Mouse (Mus musculus) ES-Bruce4 (cell line): ENCODE results near the gene Hist1h4k. TPM values are rescaled to one million over a fixed set of nuclear protein-coding genes. Genes with fewer than 3 reads are reported as not detected.
"Not testable (repeated sequence)": the region's sequence is repeated elsewhere in the genome, so short reads cannot be mapped to it uniquely, and the experiment has no call there.

Experiments used
- H3K27ac ChIP-seq: 2 replicates; pipeline ENCODE4 v1.5.1; 2012; ENCODE audit warnings: low read length, inconsistent platforms; ENCODE audit not compliant: insufficient read depth
- H3K27me3 ChIP-seq: 2 replicates; pipeline ENCODE4 v1.6.1; 2012; ENCODE audit warnings: mild to moderate bottlenecking, low read length, inconsistent platforms; ENCODE audit not compliant: control insufficient read depth, poor library complexity, insufficient read depth, severe bottlenecking
- H3K36me3 ChIP-seq: 2 replicates; pipeline ENCODE4 v1.6.1; 2012; ENCODE audit warnings: inconsistent platforms, mild to moderate bottlenecking, low read length, moderate library complexity; ENCODE audit not compliant: control insufficient read depth, poor library complexity, insufficient read depth, severe bottlenecking
- H3K4me1 ChIP-seq: one replicate; pipeline ENCODE4 v1.8.1; 2011; ENCODE audit warnings: low read length; ENCODE audit not compliant: control insufficient read depth, insufficient read depth
- H3K4me3 ChIP-seq: 2 replicates; pipeline ENCODE4 v1.5.1; 2011; ENCODE audit warnings: low read depth, mild to moderate bottlenecking, low read length
- H3K9ac ChIP-seq: 2 replicates; pipeline ENCODE4 v1.6.1; 2012; ENCODE audit warnings: low read depth, mild to moderate bottlenecking, inconsistent platforms; ENCODE audit not compliant: poor library complexity, severe bottlenecking
- H3K9me3 ChIP-seq: replicated peaks from 2 replicates; pipeline ENCODE4 v1.6.1; 2012; ENCODE audit warnings: mild to moderate bottlenecking, low read length, inconsistent platforms; ENCODE audit not compliant: control insufficient read depth, poor library complexity, insufficient read depth, severe bottlenecking
- CTCF ChIP-seq: IDR thresholded peaks from one replicate; pipeline ENCODE4 v1.8.1; 2011; ENCODE audit warnings: low read depth, low read length
- EP300 ChIP-seq: IDR thresholded peaks from 2 replicates; pipeline ENCODE4 v1.6.1; 2011; ENCODE audit warnings: low read depth, low read length; ENCODE audit not compliant: insufficient read depth
- POLR2A ChIP-seq: IDR thresholded peaks from one replicate; pipeline ENCODE4 v1.8.1; 2011; ENCODE audit warnings: low read length; ENCODE audit not compliant: insufficient read depth
- polyA plus RNA-seq: library from polyadenylated mRNA; stranded (reverse); fragments of >200 nt; gene quantifications from 2 replicates; pipeline ENCODE4 v1.2.4, GENCODE M21; 2011; ENCODE audit warnings: low read depth; ENCODE audit not compliant: missing spikeins, insufficient read depth, insufficient read length

Gene Hist1h4k
- polyA plus RNA-seq, 1 experiment: 17.1 TPM

DNA sequence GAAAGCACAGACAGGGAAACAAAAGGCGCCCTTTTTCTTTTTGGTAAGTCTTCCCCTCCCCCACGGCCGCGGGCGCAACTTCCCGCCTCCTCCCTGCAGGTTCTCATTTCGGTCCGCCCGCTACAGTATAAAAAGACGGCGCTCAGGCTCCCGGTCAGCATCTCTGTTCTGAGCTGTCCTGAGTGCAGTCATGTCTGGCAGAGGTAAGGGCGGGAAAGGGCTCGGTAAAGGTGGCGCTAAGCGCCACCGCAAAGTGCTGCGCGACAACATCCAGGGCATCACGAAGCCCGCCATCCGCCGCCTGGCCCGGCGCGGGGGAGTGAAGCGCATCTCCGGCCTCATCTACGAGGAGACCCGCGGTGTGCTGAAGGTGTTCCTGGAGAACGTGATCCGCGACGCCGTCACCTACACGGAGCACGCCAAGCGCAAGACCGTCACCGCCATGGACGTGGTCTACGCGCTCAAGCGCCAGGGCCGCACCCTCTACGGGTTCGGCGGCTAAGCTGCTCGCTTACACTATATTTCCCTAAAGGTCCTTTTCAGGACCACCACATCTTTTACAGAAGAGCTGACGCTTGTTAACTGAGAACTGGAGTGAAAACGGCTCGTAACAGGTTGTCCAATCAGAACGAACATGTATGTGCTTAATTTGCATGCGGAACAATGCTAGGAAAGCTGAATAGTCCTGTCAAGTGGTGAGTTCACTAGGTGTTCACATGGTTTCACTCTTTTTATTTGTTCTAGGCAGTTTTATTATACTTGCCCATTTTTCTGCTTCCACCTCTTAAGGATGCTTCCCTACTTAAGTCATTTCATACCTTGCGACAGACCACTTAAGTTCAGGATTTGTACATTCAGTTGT lies 15.2 kb downstream of the Hist1h4k start, which contains the start of gene Hist1h4j:
Gene Hist1h4j, plus strand, starts transcription at position 159 of the 862 bp plus-strand sequence.
- H3K36me3 ChIP-seq, H3K4me1 ChIP-seq, H3K9me3 ChIP-seq, H3K27me3 ChIP-seq: not testable (repeated sequence)
- H3K9ac ChIP-seq: peak within 1 kb of the TSS; percentile 64
- TF ChIP-seq EP300 (peak; percentile 82; the same call in 1 of the 2 replicates), POLR2A (peak; percentile 91)
- H3K4me3 ChIP-seq: peak within 1 kb of the TSS; percentile 59
- H3K27ac ChIP-seq: peak within 1 kb of the TSS; percentile 87

DNA sequence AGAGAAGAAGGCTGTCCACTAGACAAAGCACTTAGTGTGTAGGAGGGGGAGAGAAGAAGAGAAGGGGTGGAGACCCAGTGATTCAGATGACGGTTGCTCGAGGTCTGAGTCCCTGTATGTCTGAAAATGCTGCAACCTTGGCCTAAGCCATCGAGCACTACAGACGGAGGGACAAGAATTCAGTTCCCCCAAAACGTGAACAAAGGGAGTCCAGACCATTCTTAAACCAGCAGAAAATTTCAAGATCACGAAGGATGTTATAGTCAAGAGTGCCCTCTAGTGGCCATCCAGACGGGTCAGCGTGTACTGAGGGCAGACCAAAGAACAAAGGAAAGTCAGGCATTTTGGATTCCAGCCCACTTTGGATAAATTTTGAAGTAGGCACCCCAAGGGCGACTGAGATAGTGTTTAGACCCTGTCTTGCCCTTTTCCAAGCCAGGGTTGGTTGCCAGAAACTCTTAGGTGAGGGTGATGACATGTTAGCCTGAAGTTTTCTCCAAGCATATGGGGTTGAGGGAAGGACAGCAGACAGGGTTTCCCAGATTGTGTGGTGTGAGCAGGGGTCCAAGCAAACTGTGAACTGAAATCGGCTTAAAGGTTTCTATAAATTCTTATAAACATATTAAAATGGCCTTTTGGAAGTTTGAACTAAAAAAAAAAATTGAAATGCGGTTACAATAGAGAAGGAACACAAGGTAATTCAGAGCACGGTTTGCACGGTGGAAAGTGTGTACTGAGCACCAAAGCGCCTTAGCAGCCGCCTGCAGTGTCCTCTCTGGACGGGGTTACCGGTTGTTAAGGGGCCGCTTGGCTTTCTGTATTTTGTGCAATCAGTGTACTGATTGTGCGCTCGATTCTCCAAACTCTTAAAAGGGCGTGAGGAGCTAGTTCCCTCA lies 16.0 kb downstream of the Hist1h4k start:
- Histone ChIP-seq H3K27ac (peak overlapping the region; percentile 87), H3K9ac (peak overlapping the region; percentile 50)
- TF ChIP-seq POLR2A (no peak), CTCF (peak; percentile 61)

DNA sequence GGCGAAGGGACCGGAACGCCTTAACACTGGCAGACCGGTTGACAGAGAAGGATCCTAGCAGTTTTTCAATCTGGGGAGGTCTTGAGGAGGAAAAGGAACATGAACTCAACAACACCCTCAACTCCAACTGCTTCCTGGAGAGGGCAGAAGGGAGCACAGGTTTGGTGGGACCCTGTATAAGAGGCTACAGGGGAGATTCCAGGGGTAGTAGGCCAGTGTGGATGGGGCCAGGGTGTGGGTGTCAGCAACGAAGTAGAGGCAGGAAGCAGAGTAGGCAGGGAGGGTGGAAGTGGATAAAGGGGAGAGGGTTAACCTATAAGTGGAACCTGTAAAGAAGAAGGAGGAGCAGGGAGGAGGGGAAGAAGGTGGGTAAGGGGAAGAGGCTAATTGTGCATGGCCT lies 16.8 kb downstream of the Hist1h4k start:
- H3K27me3 ChIP-seq: no peaks in the 10 kb centered on the region
- H3K36me3 ChIP-seq: no peaks in the 10 kb centered on the region
- peak overlapping the region; percentile 50; the same call in 1 of the 2 replicates for H3K9ac ChIP-seq
- peaks cover 2% of the 10 kb centered on the region for H3K4me1 ChIP-seq
- no peak overlapping the region for H3K4me3 ChIP-seq
- no peaks in the 10 kb centered on the region for H3K9me3 ChIP-seq
- no peak overlapping the region; the same call in 1 of the 2 replicates for H3K27ac ChIP-seq
- peak; percentile 9 for TF ChIP-seq CTCF
- no peak for TF ChIP-seq POLR2A

More for the DNA sequence above, 16.0 kb downstream of the Hist1h4k start:
- no peaks in the 10 kb centered on the region for H3K27me3 ChIP-seq
- no peaks in the 10 kb centered on the region for H3K9me3 ChIP-seq
- H3K4me3 ChIP-seq: peak overlapping the region; percentile 36
- H3K4me1 ChIP-seq: peaks cover 2% of the 10 kb centered on the region
- H3K36me3 ChIP-seq: no peaks in the 10 kb centered on the region

DNA sequence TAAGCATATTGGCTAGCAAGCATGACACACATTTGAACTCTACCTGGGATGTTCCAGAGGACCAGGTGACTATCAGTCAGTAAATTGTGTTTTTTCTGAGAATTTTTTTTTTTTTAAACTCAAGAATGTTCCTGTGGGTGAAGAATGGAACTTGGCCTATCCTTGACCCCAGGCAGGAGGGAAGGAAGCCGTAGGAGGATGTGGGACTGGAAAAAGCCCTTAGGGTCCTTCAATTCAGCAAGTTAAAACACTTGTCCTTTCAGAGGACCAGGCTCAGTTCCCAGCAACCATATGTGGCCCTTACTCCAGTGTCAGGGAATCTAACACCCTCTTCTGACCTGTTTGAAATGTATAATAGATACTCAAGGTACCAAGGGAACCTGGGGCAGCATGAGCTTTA lies 20.8 kb downstream of the Hist1h4k start:
- Histone ChIP-seq H3K4me3 (no peak overlapping the region), H3K36me3 (no peaks in the 10 kb centered on the region), H3K9ac (peak overlapping the region; percentile 30; the same call in 1 of the 2 replicates), H3K27ac (peak overlapping the region; percentile 86), H3K9me3 (no peaks in the 10 kb centered on the region), H3K27me3 (no peaks in the 10 kb centered on the region), H3K4me1 (peaks cover 2% of the 10 kb centered on the region)
- TF ChIP-seq CTCF (no peak), EP300 (peak; percentile 94)

DNA sequence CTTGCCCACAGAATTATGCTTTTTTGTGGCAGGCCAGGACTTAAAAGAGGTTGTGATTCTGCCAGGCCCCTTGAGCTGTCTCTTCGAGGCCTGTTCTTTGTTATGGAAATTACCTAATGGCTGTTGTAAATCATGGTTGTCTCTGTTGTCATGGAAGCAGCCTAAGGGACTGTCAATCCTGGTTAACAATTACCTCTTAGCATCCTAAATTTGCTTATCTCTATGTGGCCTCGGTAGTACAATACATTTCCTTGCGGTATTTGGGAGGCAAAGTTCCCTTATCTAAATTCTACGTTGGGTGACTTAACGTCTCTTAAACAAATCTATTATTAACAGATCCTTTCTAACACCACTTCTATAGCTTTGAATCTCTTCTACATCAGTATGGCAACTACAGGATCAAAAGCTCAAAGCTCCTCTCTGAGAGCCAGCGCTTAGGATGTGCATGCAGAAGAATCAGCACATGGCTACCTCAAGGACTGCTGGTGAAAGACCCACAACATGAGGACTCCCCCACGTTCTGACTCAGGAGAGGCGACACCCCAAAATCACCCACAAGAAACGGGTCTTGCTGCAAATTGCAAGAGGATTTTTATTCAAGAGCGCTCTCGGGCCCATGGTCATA lies 22.2 kb downstream of the Hist1h4k start:
- no peak overlapping the region for H3K9ac ChIP-seq
- peaks cover 2% of the 10 kb centered on the region for H3K4me1 ChIP-seq
- H3K27me3 ChIP-seq: no peaks in the 10 kb centered on the region
- no peak overlapping the region for H3K4me3 ChIP-seq
- H3K27ac ChIP-seq: peak overlapping the region; percentile 93
- TF ChIP-seq POLR2A (no peak), CTCF (no peak), EP300 (no peak)
- H3K36me3 ChIP-seq: no peaks in the 10 kb centered on the region
- no peaks in the 10 kb centered on the region for H3K9me3 ChIP-seq
